Mouse (Mus musculus) heart, embryonic 13.5 days (tissue): Measurements from ENCODE around the gene Tada2b. TPM values are rescaled to one million over a fixed set of nuclear protein-coding genes. Genes with fewer than 3 reads are reported as not detected.

Experiments
- ATAC-seq: fragments of 200-750 bp; cut with Nextera tagmentation; 2 replicates; pipeline ENCODE4 v1.8.0; 2017; ENCODE audit warnings: moderate TSS enrichment; ENCODE audit not compliant: insufficient number of reproducible peaks, low FRiP score, low TSS enrichment; ENCODE audit errors: extremely low read depth
- H3K27ac ChIP-seq: fragments of 300-500 bp; sonication (generic); replicated peaks from 2 replicates; pipeline ENCODE4 v1.5.1; 2015; ENCODE audit warnings: moderate library complexity, mild to moderate bottlenecking, inconsistent platforms
- H3K27me3 ChIP-seq: fragments of 300-500 bp; sonication (generic); replicated peaks from 2 replicates; pipeline ENCODE4 v1.6.1; 2015; ENCODE audit warnings: mild to moderate bottlenecking, inconsistent platforms
- H3K36me3 ChIP-seq: fragments of 300-500 bp; sonication (generic); 2 replicates; pipeline ENCODE4 v1.6.1; 2015; ENCODE audit warnings: mild to moderate bottlenecking, inconsistent platforms
- H3K4me1 ChIP-seq: fragments of 300-500 bp; sonication (generic); 2 replicates; pipeline ENCODE4 v1.6.1; 2015; ENCODE audit warnings: inconsistent platforms
- H3K4me2 ChIP-seq: fragments of 300-500 bp; sonication (generic); 2 replicates; pipeline ENCODE4 v1.6.1; 2015; ENCODE audit warnings: inconsistent platforms, mild to moderate bottlenecking, moderate library complexity
- H3K4me3 ChIP-seq: fragments of 300-500 bp; sonication (generic); 2 replicates; pipeline ENCODE4 v1.5.1; 2015; ENCODE audit warnings: moderate library complexity, mild to moderate bottlenecking, inconsistent platforms
- H3K9ac ChIP-seq: fragments of 300-500 bp; sonication (generic); 2 replicates; pipeline ENCODE4 v1.6.1; 2015; ENCODE audit warnings: inconsistent platforms, mild to moderate bottlenecking, moderate library complexity
- H3K9me3 ChIP-seq: fragments of 300-500 bp; sonication (generic); 2 replicates; pipeline ENCODE4 v1.6.1; 2016; ENCODE audit warnings: inconsistent platforms
- WGBS: fragments of 180-500 bp; shearing (Covaris S2); methylation state at CpG from one replicate; pipeline ENCODE4 v1.1.7; 2015; ENCODE audit warnings: mixed read lengths; 5-methylcytosine and 5-hydroxymethylcytosine counted together
- polyA plus RNA-seq: library from polyadenylated mRNA; unstranded; fragments of >200 nt; fragmentation: Nextera tagmentation; extraction: Ambion mirVana; gene quantifications from 2 replicates; pipeline ENCODE4 v1.2.1, GENCODE M21; 2015

Tada2b gene
- polyA plus RNA-seq, 1 experiment from 2014 or later: 1.6 TPM

DNA sequence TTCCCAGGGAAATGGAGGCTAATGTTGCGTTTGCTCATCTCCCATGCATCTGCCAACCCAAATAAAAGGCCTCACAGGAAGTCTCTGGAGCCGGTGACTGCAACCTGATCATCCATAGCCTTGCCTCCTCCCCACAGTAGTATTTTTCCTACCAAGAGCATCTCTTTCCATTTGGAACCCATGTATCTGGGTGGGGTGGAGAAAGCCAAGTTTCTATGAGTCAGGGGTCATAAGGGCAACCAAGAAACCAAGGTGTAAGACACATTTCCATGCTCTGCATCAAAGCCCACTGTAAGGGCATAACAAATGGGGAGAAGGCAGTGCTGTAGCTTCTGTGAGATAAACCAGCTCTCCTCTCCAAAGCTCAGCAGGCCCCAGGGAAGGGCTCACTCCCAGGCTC is 22.9 kb downstream of the Tada2b start:
- no peaks in the 10 kb centered on the region for H3K36me3 ChIP-seq
- no peaks in the 10 kb centered on the region for H3K9me3 ChIP-seq
- H3K4me2 ChIP-seq: no peak overlapping the region
- H3K4me3 ChIP-seq: no peak overlapping the region
- peaks cover 21% of the 10 kb centered on the region for H3K4me1 ChIP-seq
- no peak for ATAC-seq
- 57% methylated on average over 2 of the region's 2 CpGs for WGBS
- H3K27me3 ChIP-seq: peaks cover 10% of the 10 kb centered on the region; the same call in 1 of the 2 replicates
- no peak overlapping the region for H3K9ac ChIP-seq
- no peak overlapping the region for H3K27ac ChIP-seq

DNA sequence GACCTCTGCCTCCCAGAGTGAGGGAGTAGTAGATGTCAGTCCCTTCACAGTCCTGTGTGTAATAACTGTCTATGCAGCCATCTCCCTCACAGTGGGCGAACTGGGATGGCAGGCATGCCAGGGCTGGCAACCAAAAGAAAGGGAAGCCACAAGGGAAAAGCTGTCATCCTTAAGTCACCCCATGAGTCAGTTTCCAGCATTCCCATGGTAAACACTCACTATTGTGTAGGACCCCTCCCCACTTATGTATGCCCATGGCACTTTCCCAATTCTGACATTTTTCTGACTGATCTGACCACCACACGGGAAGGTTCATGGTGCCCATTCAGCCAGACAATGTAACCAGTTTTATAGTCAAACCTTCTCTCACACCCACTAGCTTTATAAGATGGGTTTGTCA is 23.4 kb downstream of the Tada2b start:
- Histone ChIP-seq H3K27ac (no peak overlapping the region), H3K9me3 (no peaks in the 10 kb centered on the region), H3K4me3 (no peak overlapping the region), H3K4me2 (no peak overlapping the region), H3K4me1 (peaks cover 16% of the 10 kb centered on the region), H3K27me3 (peaks cover 15% of the 10 kb centered on the region), H3K9ac (no peak overlapping the region), H3K36me3 (no peaks in the 10 kb centered on the region)
- no peak for ATAC-seq
- WGBS: 71% methylated on average over 2 of the region's 2 CpGs

DNA sequence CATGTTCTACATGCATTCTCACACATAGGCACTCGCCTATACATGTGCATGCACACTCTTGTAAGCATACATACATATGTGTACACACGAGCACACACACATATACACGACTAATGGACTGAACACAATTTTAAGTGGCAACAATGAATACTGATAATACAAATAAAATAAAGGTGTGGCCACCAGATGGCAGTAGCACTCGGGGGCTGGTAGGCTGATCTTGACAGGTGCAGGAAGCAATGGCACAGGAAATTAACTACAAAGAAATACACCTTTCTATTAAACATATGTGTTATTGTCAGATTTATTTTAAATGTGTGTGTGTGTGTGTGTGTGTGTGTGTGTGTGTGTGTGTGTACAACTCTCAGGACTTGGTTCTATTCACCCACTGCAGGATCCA is 25.2 kb downstream of the Tada2b start:
- WGBS: 11% methylated on average over 4 of the region's 4 CpGs
- ATAC-seq: no peak
- H3K27ac ChIP-seq: no peak overlapping the region
- H3K4me3 ChIP-seq: no peak overlapping the region
- H3K9ac ChIP-seq: no peak overlapping the region
- no peaks in the 10 kb centered on the region for H3K9me3 ChIP-seq
- peaks cover 17% of the 10 kb centered on the region for H3K27me3 ChIP-seq
- H3K36me3 ChIP-seq: no peaks in the 10 kb centered on the region
- peaks cover 8% of the 10 kb centered on the region for H3K4me1 ChIP-seq
- no peak overlapping the region for H3K4me2 ChIP-seq

DNA sequence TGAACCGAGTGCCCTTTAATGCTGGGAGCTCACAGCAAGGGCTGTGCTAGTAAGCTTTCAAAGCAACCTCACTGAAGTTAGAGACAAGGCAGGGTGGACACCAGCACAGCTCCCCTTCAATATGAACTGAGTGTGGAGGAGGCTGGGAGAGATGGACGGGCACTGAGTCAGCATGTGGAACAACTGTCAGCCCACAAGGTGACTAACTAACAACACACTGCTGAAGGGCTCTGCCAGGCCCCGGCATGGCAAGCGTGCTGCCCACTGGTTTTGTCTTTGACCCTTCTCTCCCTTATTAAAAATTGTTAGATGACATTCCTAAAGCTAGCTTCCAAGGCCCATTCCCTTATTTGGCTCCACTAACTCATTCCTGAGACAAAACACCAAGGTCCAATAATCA is 26.4 kb downstream of the Tada2b start:
- Histone ChIP-seq H3K27ac (no peak overlapping the region), H3K4me2 (no peak overlapping the region), H3K9ac (no peak overlapping the region), H3K27me3 (peaks cover 23% of the 10 kb centered on the region), H3K9me3 (no peaks in the 10 kb centered on the region), H3K4me3 (no peak overlapping the region), H3K4me1 (peaks cover 6% of the 10 kb centered on the region), H3K36me3 (no peaks in the 10 kb centered on the region)
- ATAC-seq: no peak
- 66% methylated on average over 4 of the region's 4 CpGs for WGBS

DNA sequence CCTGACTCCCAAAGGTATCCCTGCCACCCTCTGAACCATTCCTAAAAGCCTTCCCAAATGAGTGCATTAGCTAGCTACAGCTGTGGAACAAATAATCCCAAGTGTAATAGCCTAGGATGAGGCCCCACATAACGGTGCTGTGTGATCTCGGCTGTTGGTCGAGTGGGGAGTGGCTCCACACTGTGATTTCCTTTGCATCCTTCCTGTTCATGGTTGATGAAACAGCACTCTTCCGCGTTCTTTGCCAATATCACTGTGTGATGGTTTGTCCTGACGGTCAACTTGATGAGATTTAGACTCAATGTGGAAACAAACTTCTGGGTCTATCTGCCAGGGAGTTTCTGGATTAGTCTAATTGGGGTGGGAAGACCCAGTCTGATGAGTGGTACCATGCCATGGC is 31.3 kb downstream of the Tada2b start:
- ATAC-seq: no peak
- Histone ChIP-seq H3K4me2 (no peak overlapping the region), H3K4me3 (no peak overlapping the region), H3K36me3 (no peaks in the 10 kb centered on the region), H3K27me3 (peaks cover 35% of the 10 kb centered on the region), H3K9ac (no peak overlapping the region), H3K4me1 (peaks cover 27% of the 10 kb centered on the region), H3K27ac (no peak overlapping the region), H3K9me3 (no peaks in the 10 kb centered on the region)
- 80% methylated on average over 6 of the region's 6 CpGs for WGBS

DNA sequence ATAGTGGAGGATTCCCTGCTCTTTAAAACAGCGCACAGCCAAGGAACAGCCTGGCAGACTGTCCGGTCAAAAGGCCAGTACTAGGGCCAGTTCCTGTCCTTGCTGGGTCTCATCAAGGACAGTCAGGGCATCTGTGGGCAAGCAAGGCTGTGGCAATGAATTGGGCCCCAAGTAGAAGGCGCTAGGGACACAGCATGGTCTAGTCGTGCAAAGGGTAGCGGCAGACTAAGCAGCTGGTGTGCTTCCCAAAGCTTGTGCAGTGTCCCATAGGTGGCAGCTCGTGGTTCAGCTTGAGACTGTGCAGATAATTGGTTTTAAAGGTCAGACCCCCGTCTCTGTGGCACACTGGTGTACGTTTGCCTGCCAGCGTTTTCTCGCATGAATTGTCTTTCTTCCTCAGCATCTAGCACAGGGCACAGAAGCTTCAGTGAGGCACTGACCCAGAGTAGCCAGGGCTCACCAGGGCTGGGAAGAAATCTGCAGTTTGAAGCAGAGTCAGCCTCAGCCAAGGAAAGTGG is 32.2 kb downstream of the Tada2b start:
- no peak overlapping the region for H3K4me3 ChIP-seq
- 65% methylated on average over 10 of the region's 10 CpGs for WGBS
- H3K4me1 ChIP-seq: peaks cover 27% of the 10 kb centered on the region
- no peaks in the 10 kb centered on the region for H3K36me3 ChIP-seq
- peaks cover 38% of the 10 kb centered on the region for H3K27me3 ChIP-seq
- H3K27ac ChIP-seq: no peak overlapping the region
- H3K9ac ChIP-seq: no peak overlapping the region
- H3K9me3 ChIP-seq: no peaks in the 10 kb centered on the region
- ATAC-seq: no peak
- H3K4me2 ChIP-seq: no peak overlapping the region

DNA sequence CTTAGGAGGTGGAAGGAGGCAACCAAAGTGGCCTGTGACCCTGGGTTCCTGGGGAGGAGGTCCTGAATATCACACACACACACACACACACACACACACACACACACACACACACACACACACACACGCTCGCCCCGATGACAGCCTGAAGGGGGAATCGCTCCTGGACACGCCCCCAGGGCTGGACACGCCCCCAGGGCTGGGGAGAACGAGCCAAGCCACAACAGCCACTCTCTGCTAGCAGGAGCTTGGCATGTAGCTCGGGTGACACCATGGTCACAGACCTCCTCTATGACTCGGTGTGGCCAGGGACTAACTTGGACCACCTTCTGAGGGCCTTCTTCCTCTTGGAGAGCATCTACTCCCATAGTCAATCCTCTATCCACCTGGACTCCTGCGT is 33.0 kb downstream of the Tada2b start:
- Histone ChIP-seq H3K4me2 (no peak overlapping the region), H3K4me1 (peaks cover 27% of the 10 kb centered on the region), H3K9ac (no peak overlapping the region), H3K9me3 (no peaks in the 10 kb centered on the region), H3K36me3 (no peaks in the 10 kb centered on the region), H3K27me3 (peaks cover 40% of the 10 kb centered on the region), H3K4me3 (no peak overlapping the region), H3K27ac (no peak overlapping the region)
- 39% methylated on average over 4 of the region's 10 CpGs for WGBS
- no peak for ATAC-seq

DNA sequence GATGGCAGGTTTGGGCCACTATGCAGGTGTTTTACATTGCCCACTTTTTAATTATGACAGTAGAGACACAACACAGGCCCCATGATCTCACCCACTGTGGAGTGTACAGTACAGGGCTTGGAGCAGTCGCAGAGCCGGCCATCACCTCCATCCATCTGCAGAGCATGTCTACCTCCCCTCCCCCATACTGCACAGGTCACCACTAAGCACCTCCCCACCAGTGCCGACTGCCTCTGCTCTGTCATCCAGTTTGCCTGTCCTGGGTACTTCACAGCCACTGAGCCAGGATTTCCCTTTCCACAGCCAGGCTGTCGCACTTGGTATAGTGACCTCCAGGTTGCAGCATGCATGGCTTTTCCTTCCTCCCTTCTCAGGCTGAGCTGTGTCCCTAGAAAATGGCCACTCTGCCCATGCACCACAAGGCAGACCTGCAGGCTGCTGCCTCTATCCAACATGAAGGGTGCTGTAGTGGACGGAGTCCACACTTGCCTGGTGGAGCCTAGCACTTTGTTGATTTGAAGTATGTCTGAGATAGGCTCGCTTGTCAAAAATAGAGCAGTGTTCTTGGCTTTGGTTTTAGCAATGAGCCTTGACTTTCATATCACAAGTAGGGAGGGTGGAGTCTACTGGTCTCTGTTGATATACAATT is 34.3 kb downstream of the Tada2b start:
- WGBS: 29% methylated on average over 6 of the region's 6 CpGs
- peak overlapping the region; percentile 51 for H3K4me2 ChIP-seq
- no peaks in the 10 kb centered on the region for H3K9me3 ChIP-seq
- H3K4me3 ChIP-seq: no peak overlapping the region
- ATAC-seq: peak; percentile 62; the same call in 1 of the 2 replicates
- H3K27ac ChIP-seq: peak overlapping the region; percentile 80
- peaks cover 48% of the 10 kb centered on the region for H3K27me3 ChIP-seq
- H3K4me1 ChIP-seq: peaks cover 27% of the 10 kb centered on the region
- H3K36me3 ChIP-seq: no peaks in the 10 kb centered on the region
- 0 out of 2 replicates have a peak overlapping the region, but pooled peaks have one; percentile 4 for H3K9ac ChIP-seq

DNA sequence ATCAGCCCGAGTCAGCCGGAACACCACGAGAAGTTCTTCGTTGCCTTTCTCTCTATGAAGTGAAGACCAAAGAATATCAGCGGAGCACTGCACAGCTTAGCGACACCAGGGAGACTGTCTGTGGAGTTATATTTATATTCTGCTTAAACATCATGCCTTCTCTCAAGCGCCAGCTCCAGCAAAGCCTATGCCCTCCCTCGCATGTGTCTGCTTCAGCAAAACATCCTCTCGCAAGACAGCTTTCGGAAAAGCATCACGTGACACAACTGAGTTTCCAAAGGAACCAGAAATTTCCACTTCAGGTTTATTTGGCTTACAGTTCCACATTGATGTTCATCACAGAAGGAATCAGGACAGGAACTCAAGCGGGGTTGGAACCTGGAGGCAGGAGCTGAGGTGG is 36.2 kb downstream of the Tada2b start:
- Histone ChIP-seq H3K27me3 (peaks cover 62% of the 10 kb centered on the region), H3K4me2 (no peak overlapping the region), H3K4me3 (no peak overlapping the region), H3K9ac (no peak overlapping the region), H3K4me1 (peaks cover 27% of the 10 kb centered on the region), H3K27ac (no peak overlapping the region), H3K9me3 (no peaks in the 10 kb centered on the region), H3K36me3 (no peaks in the 10 kb centered on the region)
- 88% methylated on average over 12 of the region's 12 CpGs for WGBS
- ATAC-seq: no peak

DNA sequence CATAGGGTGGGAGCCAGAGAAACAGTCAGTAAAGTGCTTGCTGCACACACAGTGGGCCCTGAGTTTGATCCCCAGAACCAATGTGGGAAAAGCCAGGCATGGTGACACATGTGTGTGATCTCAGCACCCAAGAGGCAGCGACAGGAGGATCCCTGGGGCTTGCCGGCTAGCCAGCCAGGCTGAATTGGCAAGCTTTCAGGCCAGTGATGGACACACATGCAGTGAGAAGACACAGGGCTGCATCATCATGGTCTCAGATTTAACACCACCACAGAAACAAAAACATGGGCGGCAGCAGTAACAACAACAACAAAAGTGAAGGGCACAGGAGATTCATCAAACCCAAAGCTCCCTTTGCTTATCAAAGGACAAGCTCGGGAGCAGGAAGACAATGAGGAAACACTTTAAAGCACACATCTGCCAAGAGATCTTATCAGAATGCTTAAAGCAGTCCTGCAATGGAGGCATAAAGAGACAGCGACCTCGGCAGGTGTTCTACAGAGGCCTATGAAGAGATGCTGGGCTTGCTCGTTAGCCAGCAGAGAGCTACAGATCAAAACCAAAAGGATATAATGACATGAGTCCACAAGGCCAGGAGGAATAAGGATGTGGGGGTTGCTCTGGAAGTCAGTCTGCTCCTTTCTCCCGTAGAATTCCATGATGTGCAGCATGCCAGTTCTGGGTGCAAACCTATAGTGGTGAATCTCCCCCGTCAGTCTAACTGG is 37.8 kb downstream of the Tada2b start:
- Histone ChIP-seq H3K4me2 (no peak overlapping the region), H3K4me1 (peaks cover 23% of the 10 kb centered on the region), H3K9me3 (no peaks in the 10 kb centered on the region), H3K4me3 (no peak overlapping the region), H3K27ac (no peak overlapping the region), H3K27me3 (peaks cover 65% of the 10 kb centered on the region), H3K9ac (no peak overlapping the region), H3K36me3 (no peaks in the 10 kb centered on the region)
- ATAC-seq: no peak
- 36% methylated on average over 9 of the region's 9 CpGs for WGBS

DNA sequence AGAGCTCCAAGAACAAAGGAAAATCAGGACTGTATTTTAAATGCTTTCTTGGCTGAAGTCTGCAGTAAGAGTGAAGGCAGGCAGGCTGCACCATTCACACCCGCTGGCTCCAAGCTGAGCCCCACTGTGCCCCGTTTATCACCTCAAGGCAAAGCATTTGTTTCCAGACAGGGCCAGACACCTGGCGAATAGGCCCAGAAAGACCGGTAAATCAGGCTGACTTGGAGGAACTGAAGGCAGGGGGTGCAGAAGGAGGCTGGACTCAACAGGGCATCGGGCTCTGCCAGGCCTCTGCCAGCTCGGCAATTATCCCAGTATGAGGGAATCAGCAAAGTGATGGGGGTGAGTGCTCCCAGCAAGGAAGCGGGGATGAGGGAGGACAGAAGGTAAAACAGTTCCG is 39.1 kb downstream of the Tada2b start:
- no peaks in the 10 kb centered on the region for H3K36me3 ChIP-seq
- H3K4me2 ChIP-seq: no peak overlapping the region
- peaks cover 65% of the 10 kb centered on the region for H3K27me3 ChIP-seq
- H3K4me1 ChIP-seq: peaks cover 10% of the 10 kb centered on the region
- H3K9ac ChIP-seq: no peak overlapping the region
- no peak overlapping the region for H3K27ac ChIP-seq
- ATAC-seq: no peak
- WGBS: 23% methylated on average over 8 of the region's 8 CpGs
- no peaks in the 10 kb centered on the region for H3K9me3 ChIP-seq
- no peak overlapping the region for H3K4me3 ChIP-seq

DNA sequence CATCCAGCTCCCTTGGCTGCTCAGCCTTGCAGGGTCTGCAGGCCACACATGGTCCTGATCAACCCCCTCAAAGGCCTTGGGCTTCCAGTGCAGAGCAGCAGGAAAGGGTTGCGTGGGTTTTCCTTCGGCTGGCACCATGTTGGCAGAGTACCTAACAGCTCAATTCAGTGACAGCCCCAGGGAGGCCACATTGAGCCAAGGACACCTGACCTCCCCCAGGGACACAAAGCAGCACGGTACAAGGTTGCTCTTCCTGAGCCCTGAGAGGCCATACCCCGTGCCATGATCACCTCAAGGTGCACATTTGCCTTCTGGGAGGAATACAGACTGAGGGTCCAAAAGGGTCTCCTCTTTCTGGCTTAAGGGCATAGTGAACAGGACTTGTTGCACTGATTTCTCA is 39.5 kb downstream of the Tada2b start:
- no peak overlapping the region for H3K4me3 ChIP-seq
- no peaks in the 10 kb centered on the region for H3K36me3 ChIP-seq
- ATAC-seq: no peak
- no peak overlapping the region for H3K27ac ChIP-seq
- H3K27me3 ChIP-seq: peaks cover 65% of the 10 kb centered on the region
- 49% methylated on average over 4 of the region's 4 CpGs for WGBS
- no peaks in the 10 kb centered on the region for H3K9me3 ChIP-seq
- H3K9ac ChIP-seq: no peak overlapping the region
- H3K4me1 ChIP-seq: peaks cover 5% of the 10 kb centered on the region
- H3K4me2 ChIP-seq: no peak overlapping the region
